Mouse (Mus musculus) urinary bladder, postnatal 10 days (tissue): ENCODE data around the gene Uchl5.

Experiments
- DNase-seq: peaks from one replicate; pipeline ENCODE4 v3.0.0; 2022; ENCODE audit warnings: low spot score

The Uchl5 gene

GRCm38 (mm10) chr1:143803537-143803936 lies 26.5 kb downstream of the Uchl5 start:
- no peak for DNase-seq

- no peak for DNase-seq
Measured at GRCm38 (mm10) chr1:143809062-143809461, 32.0 kb downstream of the Uchl5 start.

DNA sequence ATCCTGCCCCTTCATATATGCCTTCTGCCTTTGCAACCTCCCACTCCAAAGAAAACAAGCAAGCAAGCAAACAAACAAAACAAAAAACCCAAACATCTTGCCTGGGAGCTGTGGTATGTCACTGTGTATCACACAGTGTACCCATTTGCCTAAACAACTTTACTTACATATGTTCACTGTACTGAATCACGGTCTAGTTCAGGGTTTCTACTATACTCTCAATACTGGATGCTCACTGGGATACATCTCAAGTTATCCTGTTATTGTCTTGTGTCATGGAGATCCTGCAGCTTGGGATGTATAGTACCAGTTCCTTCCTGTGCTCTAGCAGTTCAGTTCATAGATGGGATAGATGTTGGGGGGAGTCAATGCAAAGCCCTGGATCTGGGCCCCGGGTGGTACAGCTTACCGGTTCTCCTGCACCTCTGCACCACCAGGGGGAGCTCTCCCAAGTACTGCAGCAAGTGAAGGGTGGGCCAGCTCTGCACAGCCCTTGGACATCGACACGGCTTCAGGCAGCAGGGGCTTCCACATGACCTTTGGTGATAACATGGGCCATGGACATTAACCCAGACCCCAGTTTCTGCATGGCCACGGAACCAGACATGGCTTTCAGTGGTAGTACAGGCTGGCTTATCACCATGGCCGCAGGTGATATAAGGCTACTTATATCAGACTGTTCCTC lies 36.7 kb downstream of the Uchl5 start:
- DNase-seq = peak; percentile 38

- no peak for DNase-seq
Measured at GRCm38 (mm10) chr1:143820096-143820877, 43.2 kb downstream of the Uchl5 start.

GRCm38 (mm10) chr1:143822677-143823076 lies 45.6 kb downstream of the Uchl5 start:
- DNase-seq = no peak

GRCm38 (mm10) chr1:143830713-143831112 lies 53.6 kb downstream of the Uchl5 start:
- no peak for DNase-seq

GRCm38 (mm10) chr1:143836363-143837182 lies 59.5 kb downstream of the Uchl5 start:
- DNase-seq = no peak

- no peak for DNase-seq
Measured at GRCm38 (mm10) chr1:143837681-143838080, 60.6 kb downstream of the Uchl5 start.

DNA sequence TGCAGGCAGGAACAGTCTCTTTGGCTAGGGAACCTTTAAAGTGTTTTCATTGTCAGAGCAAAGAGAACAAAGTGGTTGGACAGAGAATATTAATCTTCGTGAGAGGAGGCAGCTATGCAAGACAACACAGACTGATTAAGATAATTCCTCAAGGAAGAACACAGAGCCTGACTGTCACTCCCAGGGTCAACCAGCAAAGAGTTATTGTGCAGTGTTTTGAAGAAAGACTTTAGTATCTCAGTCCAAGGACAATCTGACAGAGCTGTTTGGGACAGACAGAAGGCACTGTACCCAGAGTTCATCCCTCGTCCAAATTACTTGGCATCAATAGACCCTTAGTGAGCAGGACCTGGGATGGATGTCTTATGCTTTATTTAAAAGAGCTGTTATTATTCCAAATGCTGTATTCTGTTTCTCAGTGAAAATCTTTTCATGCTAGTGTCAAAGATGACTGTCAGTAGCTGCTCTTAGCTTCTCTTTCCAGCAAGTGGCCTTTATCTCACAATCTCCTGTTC lies 61.9 kb downstream of the Uchl5 start:
- DNase-seq = no peak

- no peak for DNase-seq
Measured at GRCm38 (mm10) chr1:143852329-143852728, 75.3 kb downstream of the Uchl5 start.

DNA sequence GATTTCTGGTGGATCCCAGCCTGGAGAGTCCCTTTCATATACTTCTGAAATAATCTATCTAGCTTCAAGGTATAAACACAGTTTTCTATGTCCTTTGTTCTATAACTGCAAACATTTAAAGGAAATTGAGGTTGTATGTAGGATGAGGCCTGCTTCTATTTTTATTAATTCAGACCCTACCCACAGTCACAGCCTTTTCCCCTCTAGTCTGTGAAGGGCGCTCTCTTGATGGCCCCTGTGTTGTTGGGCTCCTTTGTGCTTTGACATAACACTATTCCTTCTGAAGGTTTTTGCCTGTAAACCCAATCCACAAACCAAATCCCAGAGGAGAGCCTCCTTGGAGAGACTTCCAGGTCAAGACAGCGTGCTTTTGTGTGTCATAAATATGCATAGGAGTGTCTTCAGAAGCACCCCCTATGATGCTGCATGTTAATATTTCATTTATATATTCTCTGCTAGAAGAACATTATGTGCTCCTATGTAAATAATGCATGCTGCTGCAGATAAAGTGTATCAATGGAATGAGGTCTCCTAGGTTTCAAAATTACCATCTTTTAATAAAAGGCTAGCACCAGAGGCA lies 75.8 kb downstream of the Uchl5 start:
- DNase-seq = no peak

DNA sequence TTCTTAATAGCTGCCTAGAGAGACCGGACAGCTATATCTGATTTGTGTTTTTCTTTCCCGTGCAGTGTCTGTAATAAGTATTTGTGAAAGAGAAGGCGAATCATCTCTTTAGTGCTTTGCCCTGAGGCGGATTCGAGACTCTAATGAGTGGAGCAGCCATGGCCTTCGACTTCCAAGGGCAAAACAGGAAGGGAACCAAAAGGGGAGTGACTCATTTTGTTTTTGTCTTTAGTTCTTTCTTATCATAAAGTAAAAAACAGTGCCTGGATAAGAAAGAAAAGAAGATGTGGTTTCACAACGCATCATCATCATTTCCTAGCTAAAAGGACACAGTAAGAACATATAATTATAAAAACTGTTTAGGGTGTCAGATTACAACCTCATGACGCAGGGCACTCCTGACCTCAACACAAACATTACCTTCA lies 76.6 kb downstream of the Uchl5 start:
- no peak for DNase-seq

DNA sequence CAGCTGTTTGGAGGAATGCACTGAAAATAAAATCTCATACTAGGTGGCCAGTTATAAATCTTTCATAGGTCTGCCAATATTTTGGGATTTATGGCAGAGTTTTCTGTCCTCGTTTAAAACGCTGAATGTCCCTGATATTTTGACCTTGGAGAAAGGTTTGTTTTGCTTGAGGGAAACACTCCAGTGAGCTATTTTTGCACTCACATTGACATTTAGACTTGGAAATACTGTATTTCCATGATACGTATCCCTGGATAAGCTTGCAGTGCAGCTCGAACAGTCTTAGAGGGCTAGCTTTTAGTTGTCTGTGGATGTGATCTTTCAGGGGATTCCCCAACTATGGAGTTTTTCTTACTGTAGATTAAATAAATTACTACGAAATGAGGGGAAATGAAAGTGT lies 78.6 kb downstream of the Uchl5 start:
- DNase-seq = no peak
